Mouse (Mus musculus) C2C12 (cell line): ENCODE data around the gene Taf8. TPM values are rescaled to one million over a fixed set of nuclear protein-coding genes. Genes with fewer than 3 reads are reported as not detected.

Experiments used
- H3K27me3 ChIP-seq: one replicate; pipeline ENCODE4 v1.6.1; 2011; ENCODE audit not compliant: control insufficient read depth, insufficient read depth, insufficient read length
- H3K36me3 ChIP-seq: one replicate; pipeline ENCODE4 v1.6.1; 2011; ENCODE audit not compliant: control insufficient read depth, insufficient read depth
- H3K4me3 ChIP-seq: one replicate; pipeline ENCODE4 v1.5.1; 2011; ENCODE audit warnings: mild to moderate bottlenecking, control low read depth; ENCODE audit not compliant: poor library complexity, insufficient read depth, severe bottlenecking
- H3K79me2 ChIP-seq: one replicate; pipeline ENCODE4 v1.6.1; 2011; ENCODE audit not compliant: control insufficient read depth, insufficient read depth
- H3K79me3 ChIP-seq: one replicate; pipeline ENCODE4 v1.6.1; 2011; ENCODE audit warnings: low read depth, control low read depth
- H3ac ChIP-seq: one replicate; pipeline ENCODE3; 2011; ENCODE audit warnings: low read depth; ENCODE audit not compliant: control insufficient read depth, insufficient read length
- CEBPB ChIP-seq: IDR thresholded peaks from one replicate; pipeline ENCODE4 v1.6.1; 2011; ENCODE audit warnings: low read depth, mild to moderate bottlenecking, control low read depth, moderate library complexity
- CTCF ChIP-seq: IDR thresholded peaks from one replicate; pipeline ENCODE4 v1.5.1; 2011; ENCODE audit not compliant: control insufficient read depth, insufficient read depth, insufficient read length
- FOSL1 ChIP-seq: IDR thresholded peaks from one replicate; pipeline ENCODE4 v1.8.0; 2011; ENCODE audit warnings: mild to moderate bottlenecking, low read length; ENCODE audit not compliant: poor library complexity, insufficient read depth, severe bottlenecking
- MAX ChIP-seq: IDR thresholded peaks from one replicate; pipeline ENCODE4 v1.6.1; 2011; ENCODE audit warnings: mild to moderate bottlenecking, control low read depth
- MYOD1 ChIP-seq: IDR thresholded peaks from one replicate; pipeline ENCODE4 v1.6.1; 2011; ENCODE audit warnings: low read depth; ENCODE audit not compliant: control insufficient read depth, insufficient read length
- MYOG ChIP-seq: IDR thresholded peaks from one replicate; pipeline ENCODE4 v1.6.1; 2011; ENCODE audit not compliant: control insufficient read depth, insufficient read length; ENCODE audit errors: extremely low read depth
- USF1 ChIP-seq: IDR thresholded peaks from one replicate; pipeline ENCODE4 v1.6.1; 2011; ENCODE audit warnings: low read depth, mild to moderate bottlenecking, control low read depth, moderate library complexity
- polyA plus RNA-seq: library from polyadenylated mRNA; unstranded; fragments of >200 nt; fragmentation: generic; extraction: Trizol; gene quantifications from one replicate; pipeline ENCODE4 v1.2.1, GENCODE M21; 2012; ENCODE audit warnings: missing spikeins

The Taf8 gene
- polyA plus RNA-seq, 1 experiment: 12.2 TPM

GRCm38 (mm10) chr17:47438611-47439010, 63.5 kb downstream of the Taf8 start:
- no peaks in the 10 kb centered on the region for H3K79me3 ChIP-seq
- TF ChIP-seq FOSL1 (no peak), MAX (no peak), MYOG (no peak), MYOD1 (no peak)
- H3K36me3 ChIP-seq: no peaks in the 10 kb centered on the region
- H3K4me3 ChIP-seq: no peak overlapping the region
- H3ac ChIP-seq: no peak overlapping the region
- H3K79me2 ChIP-seq: no peaks in the 10 kb centered on the region
- peaks cover 23% of the 10 kb centered on the region for H3K27me3 ChIP-seq

- no peaks in the 10 kb centered on the region for H3K79me3 ChIP-seq
- H3K79me2 ChIP-seq: no peaks in the 10 kb centered on the region
- peak within 1 kb of the TSS; percentile 2 for H3ac ChIP-seq
- H3K4me3 ChIP-seq: peak within 1 kb of the TSS; percentile 11
- H3K36me3 ChIP-seq: no peaks in the 10 kb centered on the region
- peaks cover 22% of the 10 kb centered on the region for H3K27me3 ChIP-seq
- TF ChIP-seq FOSL1: no peak
- no peak for TF ChIP-seq CEBPB
- no peak for TF ChIP-seq CTCF
- no peak for TF ChIP-seq MYOD1
- TF ChIP-seq USF1: no peak
- no peak for TF ChIP-seq MYOG
- TF ChIP-seq MAX: no peak
Measured at GRCm38 (mm10) chr17:47436907-47437547, 65.1 kb downstream of the Taf8 start, which contains the start of gene 1700001C19Rik. Gene 1700001C19Rik (minus strand): TSS chr17:47437376.

GRCm38 (mm10) chr17:47436156-47436906, 65.8 kb downstream of the Taf8 start, which contains the start of gene AI661453:
Gene AI661453 (plus strand): TSS chr17:47436615.
- no peaks in the 10 kb centered on the region for H3K79me3 ChIP-seq
- H3K36me3 ChIP-seq: no peaks in the 10 kb centered on the region
- H3K4me3 ChIP-seq: peak within 1 kb of the TSS; percentile 11
- peak within 1 kb of the TSS; percentile 2 for H3ac ChIP-seq
- no peaks in the 10 kb centered on the region for H3K79me2 ChIP-seq
- TF ChIP-seq MYOD1 (no peak), USF1 (no peak), MAX (no peak), FOSL1 (no peak), CEBPB (no peak), MYOG (no peak)
- H3K27me3 ChIP-seq: peaks cover 25% of the 10 kb centered on the region

Other genes starting within 250 kb of the Taf8 start
- gene Mrps10, start 133.4 kb downstream of the Taf8 start, polyA plus RNA-seq: 88.2 TPM
- gene Guca1b, start 116.9 kb downstream of the Taf8 start, polyA plus RNA-seq: 0.11 TPM
- 0.48 TPM for gene Guca1a, start 101.7 kb downstream of the Taf8 start, polyA plus RNA-seq
- 0.13 TPM for gene AI661453, start 65.7 kb downstream of the Taf8 start, polyA plus RNA-seq
- not detected for gene 1700001C19Rik, start 64.9 kb downstream of the Taf8 start, polyA plus RNA-seq
- 217 TPM for gene Ccnd3, start 2.8 kb upstream of the Taf8 start, polyA plus RNA-seq
- gene Bysl, start 109.2 kb upstream of the Taf8 start, polyA plus RNA-seq: 42.6 TPM
- gene Med20, start 109.3 kb upstream of the Taf8 start, polyA plus RNA-seq: 25.8 TPM
- gene Gm20517, start 109.3 kb upstream of the Taf8 start, polyA plus RNA-seq: 1.3 TPM
- gene Usp49, start 128.4 kb upstream of the Taf8 start, polyA plus RNA-seq: 3.2 TPM
- gene Tomm6, start 186.1 kb upstream of the Taf8 start, polyA plus RNA-seq: 223 TPM
- gene Frs3, start 186.7 kb upstream of the Taf8 start, polyA plus RNA-seq: 2.2 TPM
- gene Gm21981, start 192.2 kb upstream of the Taf8 start, polyA plus RNA-seq: 1.3 TPM
- gene Prickle4, start 192.4 kb upstream of the Taf8 start, polyA plus RNA-seq: 0.12 TPM
- gene Pgc, start 224.6 kb upstream of the Taf8 start, polyA plus RNA-seq: not detected
- gene Tfeb, start 234.7 kb upstream of the Taf8 start, polyA plus RNA-seq: 7.6 TPM